Mouse (Mus musculus) intestine, postnatal 0 days (tissue): ENCODE results near the gene Wnt4. TPM values are rescaled to one million over a fixed set of nuclear protein-coding genes. Genes with fewer than 3 reads are reported as not detected.

Experiments
- ATAC-seq: fragments of 200-750 bp; cut with Nextera tagmentation; 2 replicates; pipeline ENCODE4 v1.8.0; 2017; ENCODE audit warnings: mild to moderate bottlenecking, moderate TSS enrichment, moderate library complexity
- H3K27ac ChIP-seq: fragments of 300-500 bp; sonication (generic); 2 replicates; pipeline ENCODE4 v1.5.1; 2014; ENCODE audit warnings: mild to moderate bottlenecking, low read depth, low read length, moderate library complexity
- H3K27me3 ChIP-seq: fragments of 300-500 bp; sonication (generic); replicated peaks from 2 replicates; pipeline ENCODE4 v1.6.1; 2014; ENCODE audit warnings: low read length, mixed read lengths; ENCODE audit not compliant: control insufficient read depth, insufficient read depth
- H3K36me3 ChIP-seq: fragments of 300-500 bp; sonication (generic); 2 replicates; pipeline ENCODE4 v1.6.1; 2014; ENCODE audit warnings: mild to moderate bottlenecking, moderate library complexity; ENCODE audit not compliant: control insufficient read depth, insufficient read depth
- H3K4me1 ChIP-seq: fragments of 300-500 bp; sonication (generic); replicated peaks from 2 replicates; pipeline ENCODE4 v1.6.1; 2014; ENCODE audit warnings: antibody characterized with exemption, low read length, mixed read lengths; ENCODE audit not compliant: control insufficient read depth, insufficient read depth
- H3K4me2 ChIP-seq: fragments of 300-500 bp; sonication (generic); replicated peaks from 2 replicates; pipeline ENCODE4 v1.6.1; 2014; ENCODE audit warnings: low read depth, mild to moderate bottlenecking, moderate library complexity
- H3K4me3 ChIP-seq: fragments of 300-500 bp; sonication (generic); 2 replicates; pipeline ENCODE4 v1.5.1; 2014; ENCODE audit warnings: low read depth, low read length
- H3K9ac ChIP-seq: fragments of 300-500 bp; sonication (generic); 2 replicates; pipeline ENCODE4 v1.6.1; 2014; ENCODE audit warnings: mild to moderate bottlenecking, low read depth, low read length
- H3K9me3 ChIP-seq: fragments of 300-500 bp; sonication (generic); 2 replicates; pipeline ENCODE4 v1.6.1; 2016; ENCODE audit warnings: mixed run types; ENCODE audit not compliant: control insufficient read depth
- CTCF ChIP-seq: sonication (generic); IDR thresholded peaks from 2 replicates; pipeline ENCODE4 v1.5.1; 2016; ENCODE audit warnings: low read depth, mild to moderate bottlenecking, control low read depth, antibody characterized with exemption, moderate library complexity
- WGBS: fragments of 180-500 bp; shearing (Covaris S2); extraction: QIAGEN DNeasy Blood & Tissue Kit; methylation state at CpG from one replicate; pipeline ENCODE4 v1.1.7; 2014; 5-methylcytosine and 5-hydroxymethylcytosine counted together
- polyA plus RNA-seq: library from polyadenylated mRNA; unstranded; fragments of >200 nt; fragmentation: Nextera tagmentation; extraction: Ambion mirVana; gene quantifications from 2 replicates; pipeline ENCODE4 v1.2.1, GENCODE M21; 2015

Wnt4 gene
- polyA plus RNA-seq, 1 experiment from 2014 or later, result 2.1 TPM

DNA sequence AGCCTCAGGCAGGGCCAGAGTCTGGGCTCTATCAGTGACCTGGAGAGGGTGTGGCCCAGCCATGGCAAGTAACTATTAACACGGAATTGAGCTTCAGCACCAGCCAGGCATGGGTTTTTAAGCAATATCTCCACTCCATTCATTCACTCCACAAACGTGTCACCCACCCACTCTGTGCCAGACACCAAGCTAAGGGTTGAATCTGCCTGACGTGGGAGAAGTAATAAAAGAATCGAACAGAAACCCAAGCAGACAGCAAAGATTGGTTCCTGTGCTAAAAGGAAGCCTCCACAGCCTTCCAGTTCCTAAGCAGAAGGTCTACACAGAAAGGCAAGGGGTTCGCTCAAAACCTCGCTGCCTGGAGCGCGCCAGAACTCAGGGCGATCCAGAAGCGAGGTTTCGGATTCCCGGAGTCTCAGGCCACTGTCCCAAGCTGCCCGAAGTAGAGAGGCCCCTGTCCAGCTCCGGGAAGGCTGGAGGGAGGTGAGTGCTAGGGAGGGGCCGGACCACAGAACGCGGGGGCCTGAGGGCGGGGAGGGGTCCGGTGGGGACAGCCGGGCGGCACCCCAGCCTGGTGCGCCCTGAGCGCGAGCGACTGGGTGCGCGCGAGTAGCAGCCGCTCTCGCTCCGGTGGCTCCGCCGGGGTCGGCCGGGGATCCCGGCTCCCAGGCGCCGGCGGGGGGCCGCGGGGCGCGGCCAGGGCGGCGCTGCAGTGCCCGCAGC lies 685 bp upstream of the Wnt4 start:
- no peak for TF ChIP-seq CTCF
- no peaks in the 10 kb centered on the region for H3K9me3 ChIP-seq
- peaks cover 39% of the 10 kb centered on the region for H3K27me3 ChIP-seq
- WGBS, result 1% methylated on average over 41 of the region's 46 CpGs
- H3K4me3 ChIP-seq, result peak overlapping the region; percentile 51
- H3K27ac ChIP-seq, result no peak overlapping the region
- ATAC-seq, result no peak
- H3K36me3 ChIP-seq, result no peaks in the 10 kb centered on the region
- peak overlapping the region; percentile 95 for H3K4me2 ChIP-seq
- 0 out of 2 replicates have a peak, but pooled peaks cover 3% of the 10 kb centered on the region for H3K4me1 ChIP-seq
- H3K9ac ChIP-seq, result no peak overlapping the region; the same call in 1 of the 2 replicates

DNA sequence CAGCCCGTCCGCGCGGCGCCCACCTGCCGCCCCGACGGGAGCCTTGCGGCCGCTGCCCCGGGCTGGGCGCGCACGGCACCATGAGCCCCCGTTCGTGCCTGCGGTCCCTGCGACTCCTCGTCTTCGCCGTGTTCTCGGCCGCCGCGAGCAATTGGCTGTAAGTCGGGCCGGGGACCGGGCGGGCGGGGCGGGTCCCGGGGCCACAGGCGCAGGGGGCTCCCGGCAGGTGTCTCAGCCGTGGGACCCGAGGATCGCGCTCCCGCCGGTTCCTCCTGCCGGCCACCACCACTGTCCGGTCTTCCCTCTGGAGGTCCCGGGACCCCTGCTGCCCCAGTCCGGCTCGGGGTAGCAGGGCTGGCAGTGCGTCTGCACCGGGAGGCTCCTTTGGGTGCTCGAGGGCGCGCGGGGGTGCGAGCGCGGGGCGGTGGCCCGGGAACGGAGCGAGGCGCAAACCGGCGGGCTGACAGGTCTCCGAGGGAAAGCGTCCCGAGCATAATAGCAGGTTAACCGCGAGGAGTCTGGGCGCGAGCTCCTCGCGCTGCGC lies 383 bp downstream of the Wnt4 start:
- H3K4me2 ChIP-seq, result peak overlapping the region; percentile 95
- under 1% methylated on average over 56 of the region's 71 CpGs for WGBS
- TF ChIP-seq CTCF, result no peak
- no peak for ATAC-seq
- no peaks in the 10 kb centered on the region for H3K9me3 ChIP-seq
- H3K27me3 ChIP-seq, result peaks cover 39% of the 10 kb centered on the region
- peak overlapping the region; percentile 37; the same call in 1 of the 2 replicates for H3K9ac ChIP-seq
- H3K4me1 ChIP-seq, result 0 out of 2 replicates have a peak, but pooled peaks cover 3% of the 10 kb centered on the region
- peak overlapping the region; percentile 51 for H3K4me3 ChIP-seq
- H3K36me3 ChIP-seq, result no peaks in the 10 kb centered on the region
- no peak overlapping the region for H3K27ac ChIP-seq

DNA sequence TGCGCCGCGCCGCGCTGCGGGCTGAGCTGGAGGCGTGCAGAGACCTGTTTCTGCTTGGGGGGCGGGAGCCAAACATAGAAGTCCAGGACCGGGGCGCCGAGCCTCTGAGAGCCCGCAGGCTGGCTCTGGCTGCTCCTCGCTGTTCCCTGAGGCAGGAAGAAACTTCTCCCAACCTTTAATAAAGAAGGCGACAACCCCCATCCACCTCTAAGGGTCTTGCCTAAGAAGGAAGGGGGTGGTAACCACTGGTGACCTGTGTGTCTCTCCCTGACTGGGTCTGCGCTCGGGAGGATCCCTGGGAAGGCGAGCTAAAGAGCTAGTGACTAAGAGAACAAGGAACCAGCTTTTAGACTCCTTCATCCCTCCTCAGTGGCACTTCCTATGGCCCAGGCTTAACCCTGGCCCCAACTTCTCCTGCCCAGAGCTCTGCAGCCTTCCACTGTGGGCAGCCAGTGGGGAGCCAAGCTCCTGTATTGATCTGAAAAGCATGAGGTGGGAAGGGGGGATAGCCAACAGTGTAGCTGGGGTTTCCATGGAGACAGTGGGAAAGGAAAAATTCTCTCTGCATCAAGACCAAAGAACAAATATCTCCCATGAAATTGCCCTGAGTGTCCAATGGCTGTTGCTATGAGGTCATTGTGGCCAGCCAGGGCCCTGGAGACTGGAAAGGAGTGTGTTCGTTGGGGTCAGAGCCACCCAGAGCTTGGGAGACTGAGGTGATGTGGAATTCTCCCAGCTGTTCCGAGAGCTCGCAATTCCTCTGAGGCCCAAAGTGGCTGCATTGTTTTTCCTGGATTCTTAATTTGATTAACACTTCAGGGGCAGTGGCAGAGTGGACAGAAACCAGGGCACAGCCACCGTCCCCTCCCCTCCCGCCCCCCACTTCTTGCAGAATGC lies 1.1 kb downstream of the Wnt4 start:
- Histone ChIP-seq H3K27me3 (peaks cover 39% of the 10 kb centered on the region), H3K4me2 (peak overlapping the region; percentile 95), H3K36me3 (no peaks in the 10 kb centered on the region), H3K4me3 (peak overlapping the region; percentile 51), H3K27ac (no peak overlapping the region), H3K9ac (0 out of 2 replicates have a peak overlapping the region, but pooled peaks have one; percentile 37), H3K4me1 (0 out of 2 replicates have a peak, but pooled peaks cover 3% of the 10 kb centered on the region), H3K9me3 (no peaks in the 10 kb centered on the region)
- 10% methylated on average over 22 of the region's 22 CpGs for WGBS
- TF ChIP-seq CTCF, result no peak
- ATAC-seq, result no peak

DNA sequence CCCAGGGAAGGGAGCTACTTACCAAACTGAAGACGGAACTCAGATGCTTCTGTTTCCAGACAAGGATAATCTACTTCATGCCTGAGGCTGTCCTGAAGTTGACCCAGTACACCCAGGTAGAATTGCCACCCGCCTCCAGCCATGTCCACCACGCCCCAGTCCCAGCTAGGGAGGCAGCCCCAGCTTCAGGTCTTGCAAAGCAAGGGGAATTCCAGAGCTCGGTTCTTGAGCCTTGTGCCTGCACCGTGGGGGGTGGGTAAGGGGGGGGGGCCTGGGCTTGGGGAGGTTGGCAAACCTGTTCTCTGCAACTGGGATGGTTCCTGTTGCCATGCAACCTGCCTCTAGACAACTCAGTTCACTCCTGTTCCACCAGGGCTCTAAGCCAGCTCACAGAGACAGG lies 2.1 kb downstream of the Wnt4 start:
- Histone ChIP-seq H3K4me3 (no peak overlapping the region), H3K4me1 (0 out of 2 replicates have a peak, but pooled peaks cover 3% of the 10 kb centered on the region), H3K9me3 (no peaks in the 10 kb centered on the region), H3K27me3 (peaks cover 39% of the 10 kb centered on the region), H3K4me2 (no peak overlapping the region), H3K9ac (no peak overlapping the region), H3K27ac (no peak overlapping the region), H3K36me3 (no peaks in the 10 kb centered on the region)
- TF ChIP-seq CTCF, result no peak
- WGBS, result 30% methylated on average over 5 of the region's 5 CpGs
- no peak for ATAC-seq

DNA sequence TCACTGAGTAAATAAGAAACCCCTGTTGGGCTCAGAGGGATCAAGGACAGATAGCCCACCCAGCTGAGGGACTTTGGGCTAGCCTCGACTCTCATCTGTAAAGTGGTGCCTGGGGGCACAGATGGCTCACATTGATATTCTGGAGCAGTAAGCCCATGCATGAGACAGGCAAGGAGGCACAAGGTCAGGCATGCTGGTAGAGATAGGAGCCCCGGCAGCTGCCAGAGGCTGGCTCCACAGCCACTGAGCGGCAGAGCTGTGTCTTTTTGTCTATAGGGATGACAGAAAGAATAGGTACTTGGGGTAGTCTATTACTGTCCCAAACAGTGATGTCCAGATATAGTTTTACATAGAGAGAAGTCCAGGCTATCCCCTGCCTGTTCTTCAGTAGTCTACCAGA lies 4.0 kb downstream of the Wnt4 start:
- Histone ChIP-seq H3K4me1 (0 out of 2 replicates have a peak, but pooled peaks cover 3% of the 10 kb centered on the region), H3K36me3 (no peaks in the 10 kb centered on the region), H3K27ac (no peak overlapping the region), H3K4me3 (no peak overlapping the region), H3K9ac (no peak overlapping the region), H3K9me3 (no peaks in the 10 kb centered on the region), H3K27me3 (peaks cover 35% of the 10 kb centered on the region), H3K4me2 (no peak overlapping the region)
- 79% methylated on average over 3 of the region's 3 CpGs for WGBS
- no peak for TF ChIP-seq CTCF
- ATAC-seq, result no peak

DNA sequence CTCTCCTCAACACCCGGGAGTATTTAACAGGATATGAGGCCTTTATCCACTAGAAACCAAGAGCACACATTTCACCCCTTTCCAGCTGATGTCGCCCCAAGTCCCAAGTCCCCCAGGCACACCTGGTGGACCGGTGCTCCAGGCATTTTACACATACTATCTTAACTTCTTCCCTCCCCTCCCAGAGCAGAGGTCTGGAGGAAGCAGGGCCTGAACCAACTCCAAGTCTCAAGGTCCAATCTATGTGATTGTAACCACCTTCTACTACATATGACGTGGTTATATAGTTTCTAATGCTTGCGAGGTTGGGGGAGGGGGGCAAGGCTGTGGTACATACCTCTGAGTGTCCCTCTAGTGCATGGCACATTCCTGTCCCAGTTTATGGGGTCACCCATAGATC lies 4.8 kb downstream of the Wnt4 start:
- WGBS, result 50% methylated on average over 5 of the region's 5 CpGs
- Histone ChIP-seq H3K36me3 (no peaks in the 10 kb centered on the region), H3K9ac (no peak overlapping the region), H3K4me1 (0 out of 2 replicates have a peak, but pooled peaks cover 3% of the 10 kb centered on the region), H3K27me3 (peaks cover 26% of the 10 kb centered on the region), H3K27ac (no peak overlapping the region), H3K9me3 (no peaks in the 10 kb centered on the region), H3K4me2 (no peak overlapping the region), H3K4me3 (no peak overlapping the region)
- ATAC-seq, result peak; percentile 65; the same call in 1 of the 2 replicates
- no peak for TF ChIP-seq CTCF
